Mouse (Mus musculus) ES-E14 (cell line): ENCODE measurements around the gene Mex3a.

Experiments used
- HCFC1 ChIP-seq: IDR thresholded peaks from 2 replicates; pipeline ENCODE4 v1.6.1; 2012; ENCODE audit warnings: low read length, inconsistent platforms, borderline replicate concordance; ENCODE audit not compliant: insufficient read depth
- MAFK ChIP-seq: IDR thresholded peaks from 2 replicates; pipeline ENCODE4 v1.6.1; 2014; ENCODE audit warnings: mild to moderate bottlenecking, low read depth, low read length, inconsistent platforms; ENCODE audit not compliant: insufficient read depth
- ZC3H11A ChIP-seq: IDR thresholded peaks from 2 replicates; pipeline ENCODE4 v1.6.1; 2012; ENCODE audit warnings: low read depth, mild to moderate bottlenecking, inconsistent platforms, low read length, borderline replicate concordance
- ZNF384 ChIP-seq: IDR thresholded peaks from 2 replicates; pipeline ENCODE4 v1.6.1; 2012; ENCODE audit warnings: low read depth, low read length, inconsistent platforms

DNA sequence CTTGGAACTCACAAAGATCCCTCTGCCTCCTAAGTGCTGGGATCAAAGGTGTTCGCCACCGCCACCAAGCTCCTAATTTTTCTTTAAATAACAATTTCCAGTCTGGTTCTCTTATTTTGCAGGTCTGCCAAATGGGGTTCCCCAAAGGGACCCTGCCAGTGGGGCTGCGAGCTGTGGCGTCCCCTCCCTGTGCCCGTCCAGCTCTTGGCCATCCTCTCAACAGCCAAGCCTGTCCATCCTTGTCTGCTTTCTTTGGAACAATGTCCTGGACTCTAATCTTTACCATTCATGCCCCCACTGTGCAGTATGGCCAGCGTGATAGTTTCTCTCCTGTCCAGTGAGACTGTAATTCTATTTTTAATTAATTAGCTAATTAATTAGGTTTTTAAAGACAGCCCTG, 11.0 kb upstream of the Mex3a start:
- no peak for TF ChIP-seq MAFK
- no peak for TF ChIP-seq ZC3H11A
- no peak for TF ChIP-seq ZNF384
- TF ChIP-seq HCFC1, result no peak
